Mouse (Mus musculus): ENCODE data around the gene Brf1. TPM values are rescaled to one million over a fixed set of nuclear protein-coding genes. Genes with fewer than 3 reads are reported as not detected.

Brf1 gene
- polyA plus RNA-seq, 1 experiment from 2014 or later = 58.1 TPM

- 45% methylated on average over 10 of the region's 10 CpGs for WGBS
- Histone ChIP-seq H3K4me1 (peaks cover 51% of the 10 kb centered on the region), H3K27ac (peak overlapping the region; percentile 96)
These were observed 59.2 kb downstream of the Brf1 start for GRCm38 (mm10) chr12:112941156-112941775.

GRCm38 (mm10) chr12:112940710-112941109, 59.8 kb downstream of the Brf1 start:
- no peaks in the 10 kb centered on the region for H3K9me3 ChIP-seq
- no peak overlapping the region for H3K27ac ChIP-seq
- 83% methylated on average over 9 of the region's 9 CpGs for WGBS
- H3K27me3 ChIP-seq (ENCODE audit: poor library complexity, severe bottlenecking) = peaks cover 18% of the 10 kb centered on the region
- H3K4me3 ChIP-seq = peak overlapping the region; percentile 88
- no peaks in the 10 kb centered on the region; the same call in 1 of the 2 replicates for H3K36me3 ChIP-seq (replicated peaks)
- no peak for DNase-seq (ENCODE audit: extremely low spot score, low spot score)
- peaks cover 51% of the 10 kb centered on the region for H3K4me1 ChIP-seq

More at GRCm38 (mm10) chr12:112941156-112941775, 59.2 kb downstream of the Brf1 start:
- Histone ChIP-seq H3K36me3 (replicated peaks) (no peaks in the 10 kb centered on the region; the same call in 1 of the 2 replicates), H3K27me3 (ENCODE audit: poor library complexity, severe bottlenecking) (peaks cover 18% of the 10 kb centered on the region), H3K4me3 (peak overlapping the region; percentile 88), H3K9me3 (no peaks in the 10 kb centered on the region)
- no peak for DNase-seq (ENCODE audit: extremely low spot score, low spot score)

GRCm38 (mm10) chr12:112940238-112940637, 60.3 kb downstream of the Brf1 start:
- Histone ChIP-seq H3K9me3 (no peaks in the 10 kb centered on the region), H3K27ac (peak overlapping the region; percentile 22; the same call in 1 of the 2 replicates), H3K4me3 (no peak overlapping the region), H3K27me3 (ENCODE audit: poor library complexity, severe bottlenecking) (peaks cover 18% of the 10 kb centered on the region), H3K4me1 (peaks cover 51% of the 10 kb centered on the region), H3K36me3 (replicated peaks) (no peaks in the 10 kb centered on the region; the same call in 1 of the 2 replicates)
- no peak for DNase-seq (ENCODE audit: extremely low spot score, low spot score)
- WGBS = 96% methylated on average over 4 of the region's 4 CpGs

- WGBS = 63% methylated on average over 10 of the region's 10 CpGs
- H3K4me1 ChIP-seq = peaks cover 51% of the 10 kb centered on the region
- no peak overlapping the region for H3K4me3 ChIP-seq
These were observed 61.5 kb downstream of the Brf1 start for GRCm38 (mm10) chr12:112938873-112939565.

GRCm38 (mm10) chr12:112938366-112938765, 62.1 kb downstream of the Brf1 start:
- H3K4me1 ChIP-seq = peaks cover 51% of the 10 kb centered on the region
- H3K27ac ChIP-seq = 0 out of 2 replicates have a peak overlapping the region, but pooled peaks have one; percentile 13
- 77% methylated on average over 10 of the region's 10 CpGs for WGBS

More at GRCm38 (mm10) chr12:112938873-112939565, 61.5 kb downstream of the Brf1 start:
- Histone ChIP-seq H3K36me3 (replicated peaks) (no peaks in the 10 kb centered on the region; the same call in 1 of the 2 replicates), H3K27ac (no peak overlapping the region), H3K27me3 (ENCODE audit: poor library complexity, severe bottlenecking) (peaks cover 18% of the 10 kb centered on the region), H3K9me3 (no peaks in the 10 kb centered on the region)
- DNase-seq (ENCODE audit: extremely low spot score, low spot score) = no peak

GRCm38 (mm10) chr12:112937906-112938305, 62.6 kb downstream of the Brf1 start:
- 48% methylated on average over 9 of the region's 9 CpGs for WGBS
- Histone ChIP-seq H3K27ac (peak overlapping the region; percentile 13; the same call in 1 of the 2 replicates), H3K4me1 (peaks cover 53% of the 10 kb centered on the region), H3K9me3 (no peaks in the 10 kb centered on the region), H3K4me3 (no peak overlapping the region), H3K27me3 (ENCODE audit: poor library complexity, severe bottlenecking) (peaks cover 11% of the 10 kb centered on the region), H3K36me3 (replicated peaks) (no peaks in the 10 kb centered on the region; the same call in 1 of the 2 replicates)
- no peak for DNase-seq (ENCODE audit: extremely low spot score, low spot score)

More at GRCm38 (mm10) chr12:112938366-112938765, 62.1 kb downstream of the Brf1 start:
- Histone ChIP-seq H3K9me3 (no peaks in the 10 kb centered on the region), H3K4me3 (no peak overlapping the region), H3K27me3 (ENCODE audit: poor library complexity, severe bottlenecking) (peaks cover 15% of the 10 kb centered on the region), H3K36me3 (replicated peaks) (no peaks in the 10 kb centered on the region; the same call in 1 of the 2 replicates)
- DNase-seq (ENCODE audit: extremely low spot score, low spot score) = no peak

- H3K27me3 ChIP-seq (ENCODE audit: poor library complexity, severe bottlenecking) = peaks cover 49% of the 10 kb centered on the region
- 63% methylated on average over 7 of the region's 7 CpGs for WGBS
- 0 out of 2 replicates have a peak overlapping the region, but pooled peaks have one; percentile 35 for H3K27ac ChIP-seq
These were observed 67.9 kb downstream of the Brf1 start for GRCm38 (mm10) chr12:112932647-112933046.

GRCm38 (mm10) chr12:112929562-112930352, 70.7 kb downstream of the Brf1 start, which contains the start of gene Jag2:
Gene Jag2, minus strand, starts transcription at chr12:112929776.
- Histone ChIP-seq H3K36me3 (replicated peaks) (no peaks in the 10 kb centered on the region), H3K27ac (peak within 1 kb of the TSS; percentile 78), H3K27me3 (ENCODE audit: poor library complexity, severe bottlenecking) (peaks cover 78% of the 10 kb centered on the region), H3K4me3 (peak within 1 kb of the TSS; percentile 60), H3K4me1 (peaks cover 56% of the 10 kb centered on the region), H3K9me3 (no peaks in the 10 kb centered on the region)
- 4% methylated on average over 85 of the region's 85 CpGs for WGBS
- peak; percentile 65 for DNase-seq (ENCODE audit: extremely low spot score, low spot score)

More at GRCm38 (mm10) chr12:112932647-112933046, 67.9 kb downstream of the Brf1 start:
- Histone ChIP-seq H3K36me3 (replicated peaks) (no peaks in the 10 kb centered on the region), H3K4me1 (peaks cover 41% of the 10 kb centered on the region), H3K9me3 (no peaks in the 10 kb centered on the region), H3K4me3 (no peak overlapping the region)
- DNase-seq (ENCODE audit: extremely low spot score, low spot score) = no peak

GRCm38 (mm10) chr12:112928401-112929241, 71.9 kb downstream of the Brf1 start:
- peaks cover 67% of the 10 kb centered on the region for H3K4me1 ChIP-seq
- peak overlapping the region; percentile 60 for H3K4me3 ChIP-seq
- peaks cover 85% of the 10 kb centered on the region for H3K27me3 ChIP-seq (ENCODE audit: poor library complexity, severe bottlenecking)
- WGBS = 2% methylated on average over 123 of the region's 124 CpGs
- peak; percentile 44 for DNase-seq (ENCODE audit: extremely low spot score, low spot score)
- H3K27ac ChIP-seq = peak overlapping the region; percentile 78
- H3K9me3 ChIP-seq = no peaks in the 10 kb centered on the region
- no peaks in the 10 kb centered on the region for H3K36me3 ChIP-seq (replicated peaks)

GRCm38 (mm10) chr12:112927265-112927664, 73.2 kb downstream of the Brf1 start:
- no peak overlapping the region for H3K27ac ChIP-seq
- peaks cover 82% of the 10 kb centered on the region for H3K27me3 ChIP-seq (ENCODE audit: poor library complexity, severe bottlenecking)
- DNase-seq (ENCODE audit: extremely low spot score, low spot score) = no peak
- peak overlapping the region; percentile 60; the same call in 1 of the 2 replicates for H3K4me3 ChIP-seq
- H3K4me1 ChIP-seq = peaks cover 72% of the 10 kb centered on the region
- 71% methylated on average over 14 of the region's 14 CpGs for WGBS
- no peaks in the 10 kb centered on the region for H3K9me3 ChIP-seq
- no peaks in the 10 kb centered on the region for H3K36me3 ChIP-seq (replicated peaks)

- peaks cover 75% of the 10 kb centered on the region for H3K4me1 ChIP-seq
- H3K27ac ChIP-seq = no peak overlapping the region
- no peak for DNase-seq (ENCODE audit: extremely low spot score, low spot score)
- H3K27me3 ChIP-seq (ENCODE audit: poor library complexity, severe bottlenecking) = peaks cover 69% of the 10 kb centered on the region
- H3K36me3 ChIP-seq (replicated peaks) = no peaks in the 10 kb centered on the region
- H3K9me3 ChIP-seq = no peaks in the 10 kb centered on the region
- no peak overlapping the region for H3K4me3 ChIP-seq
- WGBS = 79% methylated on average over 6 of the region's 6 CpGs
These were observed 74.6 kb downstream of the Brf1 start for GRCm38 (mm10) chr12:112925950-112926349.
